Mouse (Mus musculus): ENCODE results near the gene Traf3. TPM values are rescaled to one million over a fixed set of nuclear protein-coding genes. Genes with fewer than 3 reads are reported as not detected.

Gene Traf3
- polyA plus RNA-seq, 1 experiment from 2014 or later: 11.5 TPM

- Histone ChIP-seq H3K27me3 (no peaks in the 10 kb centered on the region), H3K4me2 (no peak overlapping the region), H3K36me3 (no peaks in the 10 kb centered on the region), H3K27ac (no peak overlapping the region), H3K9me3 (no peaks in the 10 kb centered on the region), H3K9ac (no peak overlapping the region), H3K4me1 (peaks cover 18% of the 10 kb centered on the region; the same call in 1 of the 2 replicates), H3K4me3 (no peak overlapping the region)
- 72% methylated on average over 1 of the region's 1 CpGs for WGBS
- ATAC-seq (ENCODE audit: insufficient number of reproducible peaks, low FRiP score, low TSS enrichment, low read depth): no peak
Observed at GRCm38 (mm10) chr12:111155756-111156155, 10.4 kb upstream of the Traf3 start.

GRCm38 (mm10) chr12:111159659-111160428 lies 6.3 kb upstream of the Traf3 start:
- Histone ChIP-seq H3K9me3 (no peaks in the 10 kb centered on the region), H3K27me3 (no peaks in the 10 kb centered on the region), H3K27ac (0 out of 2 replicates have a peak overlapping the region, but pooled peaks have one; percentile 1), H3K9ac (no peak overlapping the region), H3K4me1 (peaks cover 26% of the 10 kb centered on the region), H3K4me2 (no peak overlapping the region), H3K36me3 (no peaks in the 10 kb centered on the region), H3K4me3 (no peak overlapping the region)
- 43% methylated on average over 12 of the region's 12 CpGs for WGBS
- no peak for ATAC-seq (ENCODE audit: insufficient number of reproducible peaks, low FRiP score, low TSS enrichment, low read depth)

GRCm38 (mm10) chr12:111160871-111161270 lies 5.3 kb upstream of the Traf3 start:
- ATAC-seq (ENCODE audit: insufficient number of reproducible peaks, low FRiP score, low TSS enrichment, low read depth): no peak
- 91% methylated on average over 10 of the region's 10 CpGs for WGBS

GRCm38 (mm10) chr12:111161943-111162311 lies 4.2 kb upstream of the Traf3 start:
- H3K4me2 ChIP-seq: peak overlapping the region; percentile 45
- H3K4me3 ChIP-seq: 0 out of 2 replicates have a peak overlapping the region, but pooled peaks have one; percentile 25
- no peaks in the 10 kb centered on the region for H3K27me3 ChIP-seq
- 0 out of 2 replicates have a peak overlapping the region, but pooled peaks have one; percentile 28 for H3K9ac ChIP-seq
- no peaks in the 10 kb centered on the region for H3K36me3 ChIP-seq
- no peak for ATAC-seq (ENCODE audit: insufficient number of reproducible peaks, low FRiP score, low TSS enrichment, low read depth)
- no peak overlapping the region for H3K27ac ChIP-seq
- peaks cover 34% of the 10 kb centered on the region for H3K4me1 ChIP-seq
- H3K9me3 ChIP-seq: no peaks in the 10 kb centered on the region
- WGBS: 38% methylated on average over 7 of the region's 7 CpGs

More at GRCm38 (mm10) chr12:111160871-111161270, 5.3 kb upstream of the Traf3 start:
- H3K36me3 ChIP-seq: no peaks in the 10 kb centered on the region
- no peak overlapping the region for H3K4me3 ChIP-seq
- H3K4me1 ChIP-seq: peaks cover 33% of the 10 kb centered on the region
- H3K9me3 ChIP-seq: no peaks in the 10 kb centered on the region
- H3K4me2 ChIP-seq: no peak overlapping the region
- H3K9ac ChIP-seq: no peak overlapping the region
- no peaks in the 10 kb centered on the region for H3K27me3 ChIP-seq
- no peak overlapping the region for H3K27ac ChIP-seq

- H3K9ac ChIP-seq: no peak overlapping the region
- H3K4me2 ChIP-seq: peak overlapping the region; percentile 45
- no peaks in the 10 kb centered on the region for H3K36me3 ChIP-seq
- WGBS: 13% methylated on average over 16 of the region's 16 CpGs
- H3K27me3 ChIP-seq: no peaks in the 10 kb centered on the region
- H3K4me1 ChIP-seq: peaks cover 35% of the 10 kb centered on the region
- peak overlapping the region; percentile 25 for H3K4me3 ChIP-seq
- no peak overlapping the region for H3K27ac ChIP-seq
- no peak for ATAC-seq (ENCODE audit: insufficient number of reproducible peaks, low FRiP score, low TSS enrichment, low read depth)
- H3K9me3 ChIP-seq: no peaks in the 10 kb centered on the region
Observed at GRCm38 (mm10) chr12:111162312-111163061, 3.7 kb upstream of the Traf3 start.

- Histone ChIP-seq H3K4me3 (peak overlapping the region; percentile 28), H3K4me2 (peak overlapping the region; percentile 42), H3K4me1 (peaks cover 43% of the 10 kb centered on the region), H3K9ac (no peak overlapping the region), H3K9me3 (no peaks in the 10 kb centered on the region), H3K27ac (peak overlapping the region; percentile 85), H3K36me3 (no peaks in the 10 kb centered on the region), H3K27me3 (no peaks in the 10 kb centered on the region)
- WGBS: 5% methylated on average over 13 of the region's 13 CpGs
- ATAC-seq (ENCODE audit: insufficient number of reproducible peaks, low FRiP score, low TSS enrichment, low read depth): peak; percentile 79
Observed at GRCm38 (mm10) chr12:111164310-111164751, 1.8 kb upstream of the Traf3 start.

- WGBS: 65% methylated on average over 10 of the region's 10 CpGs
- no peak overlapping the region for H3K9ac ChIP-seq
- H3K27ac ChIP-seq: peak overlapping the region; percentile 85
- H3K27me3 ChIP-seq: no peaks in the 10 kb centered on the region
- H3K9me3 ChIP-seq: no peaks in the 10 kb centered on the region
- H3K4me3 ChIP-seq: peak overlapping the region; percentile 81
- no peaks in the 10 kb centered on the region for H3K36me3 ChIP-seq
- H3K4me2 ChIP-seq: peak overlapping the region; percentile 69
- ATAC-seq (ENCODE audit: insufficient number of reproducible peaks, low FRiP score, low TSS enrichment, low read depth): no peak
- peaks cover 40% of the 10 kb centered on the region for H3K4me1 ChIP-seq
Observed at GRCm38 (mm10) chr12:111165146-111165812, 891 bp upstream of the Traf3 start.

GRCm38 (mm10) chr12:111166681-111167289 lies 615 bp downstream of the Traf3 start:
- Histone ChIP-seq H3K9ac (peak overlapping the region; percentile 78), H3K27ac (peak overlapping the region; percentile 85), H3K4me3 (peak overlapping the region; percentile 81), H3K27me3 (no peaks in the 10 kb centered on the region), H3K4me2 (peak overlapping the region; percentile 69), H3K9me3 (no peaks in the 10 kb centered on the region), H3K36me3 (0 out of 2 replicates have a peak, but pooled peaks cover 4% of the 10 kb centered on the region), H3K4me1 (peaks cover 38% of the 10 kb centered on the region)
- WGBS: under 1% methylated on average over 46 of the region's 48 CpGs
- no peak for ATAC-seq (ENCODE audit: insufficient number of reproducible peaks, low FRiP score, low TSS enrichment, low read depth)

GRCm38 (mm10) chr12:111168891-111169290 lies 2.7 kb downstream of the Traf3 start:
- Histone ChIP-seq H3K4me1 (peaks cover 28% of the 10 kb centered on the region), H3K4me3 (no peak overlapping the region), H3K36me3 (0 out of 2 replicates have a peak, but pooled peaks cover 5% of the 10 kb centered on the region), H3K4me2 (no peak overlapping the region), H3K27ac (no peak overlapping the region), H3K9ac (no peak overlapping the region), H3K9me3 (no peaks in the 10 kb centered on the region), H3K27me3 (no peaks in the 10 kb centered on the region)
- ATAC-seq (ENCODE audit: insufficient number of reproducible peaks, low FRiP score, low TSS enrichment, low read depth): no peak
- WGBS: 82% methylated on average over 4 of the region's 4 CpGs

- no peak for ATAC-seq (ENCODE audit: insufficient number of reproducible peaks, low FRiP score, low TSS enrichment, low read depth)
- Histone ChIP-seq H3K4me1 (no peaks in the 10 kb centered on the region), H3K4me2 (no peak overlapping the region), H3K27me3 (no peaks in the 10 kb centered on the region), H3K9ac (no peak overlapping the region), H3K9me3 (no peaks in the 10 kb centered on the region), H3K4me3 (no peak overlapping the region), H3K27ac (no peak overlapping the region), H3K36me3 (peaks cover 11% of the 10 kb centered on the region; the same call in 1 of the 2 replicates)
- 80% methylated on average over 4 of the region's 4 CpGs for WGBS
Observed at GRCm38 (mm10) chr12:111178772-111179171, 12.6 kb downstream of the Traf3 start.

GRCm38 (mm10) chr12:111181848-111182247 lies 15.7 kb downstream of the Traf3 start:
- Histone ChIP-seq H3K27me3 (no peaks in the 10 kb centered on the region), H3K27ac (no peak overlapping the region), H3K4me1 (no peaks in the 10 kb centered on the region), H3K36me3 (no peaks in the 10 kb centered on the region), H3K9ac (no peak overlapping the region), H3K9me3 (no peaks in the 10 kb centered on the region), H3K4me3 (no peak overlapping the region), H3K4me2 (no peak overlapping the region)
- 76% methylated on average over 5 of the region's 5 CpGs for WGBS
- no peak for ATAC-seq (ENCODE audit: insufficient number of reproducible peaks, low FRiP score, low TSS enrichment, low read depth)

Data from limb, embryonic 15.5 days (tissue).